Mouse (Mus musculus) retina, adult 2 months (tissue): ENCODE measurements around the gene Pik3r1.

Experiments used
- DNase-seq: peaks from one replicate; pipeline ENCODE4 v3.0.0-alpha.2; 2012; ENCODE audit warnings: low read depth, low spot score

The Pik3r1 gene

GRCm38 (mm10) chr13:101686256-101686655 is 81.8 kb downstream of the Pik3r1 start:
- no peak for DNase-seq

GRCm38 (mm10) chr13:101684706-101685105 is 83.3 kb downstream of the Pik3r1 start:
- DNase-seq = no peak

GRCm38 (mm10) chr13:101682378-101682777 is 85.6 kb downstream of the Pik3r1 start:
- DNase-seq = no peak

GRCm38 (mm10) chr13:101680083-101680482 is 87.9 kb downstream of the Pik3r1 start:
- no peak for DNase-seq

GRCm38 (mm10) chr13:101678984-101679383 is 89.0 kb downstream of the Pik3r1 start:
- no peak for DNase-seq

GRCm38 (mm10) chr13:101678036-101678435 is 90.0 kb downstream of the Pik3r1 start:
- DNase-seq = no peak

- DNase-seq = no peak
Measured at GRCm38 (mm10) chr13:101673876-101674275, 94.1 kb downstream of the Pik3r1 start.

GRCm38 (mm10) chr13:101668859-101669258 is 99.2 kb downstream of the Pik3r1 start:
- no peak for DNase-seq

GRCm38 (mm10) chr13:101664010-101664409 is 104.0 kb downstream of the Pik3r1 start:
- no peak for DNase-seq

GRCm38 (mm10) chr13:101662900-101663299 is 105.1 kb downstream of the Pik3r1 start:
- DNase-seq = no peak

- no peak for DNase-seq
Measured at GRCm38 (mm10) chr13:101661567-101661966, 106.5 kb downstream of the Pik3r1 start.

GRCm38 (mm10) chr13:101660187-101660586 is 107.8 kb downstream of the Pik3r1 start:
- DNase-seq = no peak

GRCm38 (mm10) chr13:101652131-101652530 is 115.9 kb downstream of the Pik3r1 start:
- DNase-seq = no peak

GRCm38 (mm10) chr13:101641632-101642031 is 126.4 kb downstream of the Pik3r1 start:
- no peak for DNase-seq

- DNase-seq = no peak
Measured at GRCm38 (mm10) chr13:101635837-101636236, 132.2 kb downstream of the Pik3r1 start.

GRCm38 (mm10) chr13:101634420-101634819 is 133.6 kb downstream of the Pik3r1 start:
- no peak for DNase-seq

GRCm38 (mm10) chr13:101633620-101634019 is 134.4 kb downstream of the Pik3r1 start:
- DNase-seq = no peak

- DNase-seq = no peak
Measured at GRCm38 (mm10) chr13:101632771-101633170, 135.2 kb downstream of the Pik3r1 start.

- DNase-seq = no peak
Measured at GRCm38 (mm10) chr13:101631561-101631960, 136.5 kb downstream of the Pik3r1 start.
